Mouse (Mus musculus) sigmoid colon, adult 10 weeks (tissue): ENCODE measurements around the gene Mut. TPM values are rescaled to one million over a fixed set of nuclear protein-coding genes. Genes with fewer than 3 reads are reported as not detected.

ENCODE experiments used
- polyA plus RNA-seq: library from polyadenylated mRNA; stranded (reverse); fragments of 350-450 nt; fragmentation: Illumina TruSeq; extraction: RNeasy Lipid Tissue Mini Kit (QIAGEN cat#74804); gene quantifications from one replicate; pipeline ENCODE4 v1.2.3, GENCODE M21; 2014; ENCODE audit warnings: low read depth, low replicate concordance

The Mut gene
- polyA plus RNA-seq = 91.4 TPM

DNA sequence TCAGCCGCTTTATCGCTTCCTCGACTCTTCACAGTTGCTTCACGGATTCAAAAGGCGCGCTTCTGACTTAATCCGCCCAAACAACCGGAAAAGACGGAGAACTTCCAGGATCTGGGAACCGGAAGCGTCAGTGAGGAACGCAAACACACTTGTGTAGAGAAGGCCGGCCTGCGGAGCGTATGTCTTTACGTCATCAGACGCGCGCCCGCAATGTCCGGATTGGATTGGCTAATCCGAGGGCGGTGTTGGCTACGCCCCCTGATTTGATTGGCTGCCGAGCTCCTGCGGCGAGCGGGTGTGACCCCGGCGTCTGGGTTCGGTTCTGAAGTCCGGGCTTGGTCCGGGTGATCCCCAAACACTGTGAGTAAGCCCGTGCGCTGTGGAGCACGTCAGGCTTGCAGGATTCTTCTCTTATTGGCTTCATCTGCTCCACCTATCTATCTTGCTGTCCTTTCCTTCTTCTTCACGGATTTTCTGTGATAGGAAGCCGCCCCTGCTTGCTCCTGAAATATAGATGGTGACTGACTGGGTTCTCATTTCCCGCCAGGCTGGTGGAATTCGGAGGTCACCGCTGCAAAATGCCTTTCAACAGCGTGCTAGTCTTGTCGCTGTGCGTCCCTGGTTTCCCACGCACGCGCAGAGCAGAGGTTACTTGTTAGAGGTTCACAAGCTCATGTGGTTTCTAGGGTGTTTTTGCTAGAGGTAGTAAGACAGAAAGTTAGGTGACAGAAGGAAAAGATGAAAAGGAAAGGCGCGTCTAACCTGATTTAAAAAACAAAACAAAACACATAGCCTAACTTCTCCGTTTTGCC, at the start of gene Mut, which contains the start of gene Cenpq:
Gene Mut, plus strand, starts transcription at position 266 of the 812 bp plus-strand sequence.
Gene Cenpq, minus strand, starts transcription at position 628 of the 812 bp plus-strand sequence.

DNA sequence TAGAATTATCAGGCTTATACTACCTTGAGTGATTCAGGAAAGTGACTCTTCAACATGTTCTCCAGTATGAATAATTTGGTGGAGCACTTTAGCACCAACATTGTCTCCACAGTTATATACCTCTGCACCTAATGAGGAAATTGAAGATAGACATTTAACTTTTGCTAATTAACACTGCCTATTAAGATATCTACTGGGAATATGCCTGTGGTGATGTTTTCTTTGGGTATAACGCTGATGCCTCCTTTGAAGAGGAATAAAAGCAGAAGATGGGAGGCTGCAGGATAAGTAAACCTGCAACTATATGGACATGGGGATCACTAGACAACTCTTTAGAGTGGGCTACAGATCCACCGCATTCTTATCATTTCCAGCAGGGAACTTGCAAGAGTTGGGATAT, 20.2 kb upstream of the Mut start, which contains the start of gene Glyatl3:
Gene Glyatl3, minus strand, starts transcription at position 101 of the 400 bp plus-strand sequence.

Other genes starting within 250 kb of the Mut start
- gene Esp1, start 207.6 kb upstream of the Mut start, polyA plus RNA-seq = not detected
- not detected for gene Crisp2, start 127.7 kb upstream of the Mut start, polyA plus RNA-seq
- not detected for gene Rhag, start 123.6 kb upstream of the Mut start, polyA plus RNA-seq
- 22.8 TPM for gene 9130008F23Rik, start 54.1 kb upstream of the Mut start, polyA plus RNA-seq
- not detected for gene Glyatl3, start 20.3 kb upstream of the Mut start, polyA plus RNA-seq
- 27.3 TPM for gene Cenpq, start 362 bp downstream of the Mut start, polyA plus RNA-seq